Mouse (Mus musculus): ENCODE measurements around the gene Hp1bp3.

Hp1bp3 gene

DNA sequence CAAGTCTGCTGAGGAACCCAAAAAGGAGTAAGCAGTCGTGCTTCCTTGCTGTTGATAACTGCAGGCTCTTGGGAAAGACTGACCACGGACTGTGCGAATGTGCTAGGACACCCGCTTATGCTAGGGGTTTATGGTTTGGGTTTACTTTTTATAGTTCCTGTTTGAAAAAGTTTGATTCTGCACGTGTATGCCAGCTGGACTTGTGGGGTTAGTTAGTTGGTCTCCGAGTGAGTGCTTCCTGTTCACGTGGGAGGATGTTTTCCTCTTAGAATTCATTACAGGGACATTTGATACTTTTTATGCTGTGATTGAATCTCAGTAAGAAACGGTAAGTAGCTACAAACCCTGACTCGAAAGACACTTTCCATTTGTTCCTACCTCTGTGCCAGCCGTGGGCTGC is 7.5 kb downstream of the Hp1bp3 start:
- DNase-seq = no peak

- DNase-seq = no peak
Observed at GRCm38 (mm10) chr4:138246756-138247665, 30.9 kb downstream of the Hp1bp3 start.

- peak; percentile 80 for DNase-seq
Observed at GRCm38 (mm10) chr4:138250088-138250960, 34.2 kb downstream of the Hp1bp3 start, which contains the start of the genes Sh2d5 and Kif17. TSS of gene Sh2d5 (plus strand) at chr4:138250403. TSS of gene Kif17 (plus strand) at chr4:138250435.

DNA sequence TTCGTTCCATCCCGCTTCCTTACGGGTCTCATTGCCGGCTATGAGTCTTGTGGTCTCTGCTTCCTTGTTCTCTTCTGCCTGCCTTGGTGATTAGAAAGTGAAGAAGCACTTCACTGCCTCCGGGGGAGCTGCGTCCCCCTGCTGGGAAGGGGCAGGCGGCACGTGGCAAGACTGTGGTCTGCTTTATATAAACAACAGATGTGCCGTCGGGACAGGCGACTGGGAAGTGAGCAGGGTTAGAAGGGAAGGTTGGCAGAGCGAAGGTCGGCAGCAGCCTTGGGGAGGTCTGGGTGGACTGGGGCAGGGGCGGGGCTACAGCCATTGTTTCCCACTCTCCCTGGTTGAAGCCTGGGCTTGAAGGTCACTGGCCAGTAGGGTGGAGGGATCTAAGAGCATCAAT is 35.7 kb downstream of the Hp1bp3 start:
- DNase-seq = peak; percentile 26

DNA sequence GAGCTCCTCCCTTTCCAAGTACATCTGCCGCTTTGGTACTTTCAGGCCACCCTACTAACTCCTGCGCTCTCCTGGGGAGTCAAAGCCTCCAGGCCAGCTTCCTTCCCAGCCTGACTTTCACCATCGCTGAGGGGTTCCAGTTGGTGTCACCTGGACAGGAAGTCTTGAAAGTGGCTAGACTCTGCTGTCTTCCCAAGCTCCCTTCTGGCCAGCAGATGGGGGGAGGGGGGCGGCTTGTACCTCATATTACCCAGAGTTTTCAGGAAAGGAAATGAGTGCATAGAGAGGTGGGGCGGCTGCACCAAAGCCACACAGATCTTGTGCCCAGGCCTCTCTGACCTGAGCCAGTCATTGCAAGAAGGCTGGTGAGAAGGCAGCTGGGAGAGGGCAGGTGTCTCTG is 36.1 kb downstream of the Hp1bp3 start:
- no peak for DNase-seq

- DNase-seq = no peak
Observed at GRCm38 (mm10) chr4:138257116-138257687, 41.1 kb downstream of the Hp1bp3 start.

GRCm38 (mm10) chr4:138258663-138259062 is 42.6 kb downstream of the Hp1bp3 start:
- no peak for DNase-seq

DNA sequence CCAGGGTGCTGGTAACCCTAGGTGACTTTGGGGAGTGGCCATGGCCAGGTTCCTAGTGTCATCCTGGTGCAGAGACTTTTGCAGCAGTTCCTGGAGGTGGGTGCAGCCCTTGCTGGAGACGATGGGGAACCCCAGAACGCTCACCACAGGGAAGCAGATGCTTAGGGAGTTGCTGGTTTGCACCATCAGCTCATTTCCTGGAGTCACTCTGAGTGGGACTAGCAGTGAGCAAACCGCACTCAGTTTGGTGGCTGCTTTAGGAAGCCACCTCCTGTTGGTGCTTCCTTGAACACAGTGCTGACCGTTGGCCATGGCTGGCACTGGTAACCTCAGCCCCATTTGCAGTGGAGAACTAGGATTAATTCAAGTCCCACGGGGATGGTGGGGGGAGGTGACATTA is 43.4 kb downstream of the Hp1bp3 start:
- no peak for DNase-seq

GRCm38 (mm10) chr4:138261843-138262681 is 46.0 kb downstream of the Hp1bp3 start:
- peak; percentile 92 for DNase-seq

GRCm38 (mm10) chr4:138267869-138268268 is 51.8 kb downstream of the Hp1bp3 start:
- no peak for DNase-seq

GRCm38 (mm10) chr4:138272011-138272997 is 56.2 kb downstream of the Hp1bp3 start:
- no peak for DNase-seq

DNA sequence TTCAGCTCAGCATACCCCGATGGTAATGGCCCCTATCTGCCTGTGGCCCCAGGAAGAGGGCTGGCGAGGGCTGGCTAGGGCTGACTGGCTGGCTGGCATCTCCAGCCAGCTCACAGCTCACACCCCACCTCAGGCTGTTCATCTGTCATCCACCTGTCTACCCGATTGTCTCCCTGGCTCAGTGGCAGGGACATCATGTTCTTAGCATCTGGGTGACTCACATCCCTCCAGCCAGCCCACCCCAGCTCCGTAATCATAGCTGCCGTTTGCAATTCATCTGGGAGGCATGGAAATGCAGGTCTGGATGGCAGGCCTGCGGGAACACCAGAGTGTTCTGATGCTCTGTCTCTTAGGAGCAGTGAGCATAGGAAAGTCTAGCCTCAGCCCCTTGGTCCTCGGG is 62.2 kb downstream of the Hp1bp3 start:
- no peak for DNase-seq

DNA sequence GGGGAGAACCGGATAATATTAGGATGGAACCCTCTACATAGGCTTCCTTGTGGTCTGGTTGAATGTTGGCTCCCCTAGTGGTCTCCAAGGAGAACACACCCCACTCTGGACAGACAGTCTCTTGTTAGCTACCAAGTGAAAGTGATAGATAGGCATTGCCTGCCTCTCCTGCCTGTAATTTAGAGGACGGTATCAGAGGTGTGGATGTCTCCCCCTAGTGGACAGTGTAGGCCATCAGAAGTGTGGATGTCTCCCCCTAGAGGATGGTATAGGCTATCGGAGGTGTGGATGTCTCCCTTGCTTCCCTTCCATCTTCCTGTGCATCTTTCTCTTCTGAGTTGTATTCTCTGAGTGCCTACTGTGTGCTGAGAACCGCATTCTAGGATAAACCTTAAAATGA is 66.7 kb downstream of the Hp1bp3 start:
- DNase-seq = peak; percentile 67

- no peak for DNase-seq
Observed at GRCm38 (mm10) chr4:138286411-138286810, 70.3 kb downstream of the Hp1bp3 start.

DNA sequence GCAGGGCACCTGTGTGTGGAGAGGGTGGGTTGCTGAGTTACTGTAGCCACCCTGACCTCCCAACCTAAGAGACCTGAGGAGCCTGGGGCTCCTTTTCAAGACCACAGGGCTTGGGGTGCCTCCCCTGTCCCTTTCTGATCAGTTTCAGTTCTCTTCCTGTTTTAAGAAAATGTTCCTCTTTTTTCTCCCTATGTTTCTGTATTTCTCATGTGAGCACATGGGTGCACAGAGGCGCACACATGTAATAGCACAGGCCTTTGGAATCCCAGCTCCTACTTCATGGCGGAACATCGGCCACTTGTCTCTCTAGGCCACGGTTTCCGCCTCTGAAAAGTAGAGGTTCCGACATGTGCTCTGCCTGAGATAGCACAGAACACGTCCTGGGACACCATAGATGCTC is 72.6 kb downstream of the Hp1bp3 start:
- no peak for DNase-seq

DNA sequence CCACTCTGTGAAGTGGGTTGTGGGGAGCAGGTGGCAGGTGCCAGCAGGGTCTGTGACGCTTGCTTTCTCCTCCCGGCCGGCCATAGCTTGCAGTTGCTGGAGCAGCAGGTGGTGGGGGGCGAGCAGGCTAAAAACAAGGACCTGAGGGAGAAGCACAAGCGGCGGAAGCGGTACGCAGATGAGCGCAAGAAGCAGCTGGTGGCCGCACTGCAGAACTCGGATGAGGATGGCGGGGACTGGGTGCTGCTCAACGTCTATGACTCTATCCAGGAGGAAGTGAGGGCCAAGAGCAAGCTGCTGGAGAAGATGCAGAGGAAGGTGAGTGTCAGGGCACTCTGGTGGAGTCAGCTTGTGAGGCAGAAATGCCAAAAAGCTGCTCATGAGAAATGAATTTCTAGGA is 75.9 kb downstream of the Hp1bp3 start:
- no peak for DNase-seq

- no peak for DNase-seq
Observed at GRCm38 (mm10) chr4:138293261-138293948, 77.3 kb downstream of the Hp1bp3 start.

DNA sequence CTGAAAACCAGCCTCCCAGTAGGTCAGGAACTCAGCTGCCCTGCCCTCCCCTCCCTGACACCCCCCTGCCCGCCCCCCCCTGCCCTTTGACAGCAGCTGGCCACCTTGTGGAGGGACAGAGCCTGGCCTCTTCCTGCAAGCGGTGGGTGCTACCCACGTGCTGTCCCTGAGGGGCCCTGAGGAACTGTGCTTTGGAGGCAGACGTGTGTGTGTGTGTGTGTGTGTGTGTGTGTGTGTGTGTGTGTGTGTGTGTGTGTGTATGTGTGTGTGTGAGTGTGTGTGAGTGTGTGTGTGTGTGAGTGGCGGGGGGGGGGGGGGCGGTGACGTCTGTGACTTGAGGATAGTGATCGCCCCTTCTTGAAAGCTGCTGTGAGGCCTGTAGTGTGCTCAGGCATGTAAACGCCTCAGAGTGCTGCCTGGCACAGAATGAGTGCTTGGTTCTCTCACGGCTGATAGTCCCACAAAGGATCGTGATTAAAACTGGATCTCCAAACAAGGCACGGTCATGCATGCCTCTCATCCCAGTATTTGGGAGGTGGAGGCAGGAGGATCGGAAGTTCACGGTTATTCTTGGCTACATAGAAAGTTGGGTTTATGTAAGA is 78.0 kb downstream of the Hp1bp3 start:
- no peak for DNase-seq
